Mouse (Mus musculus): Measurements from ENCODE around the gene Ipo11. TPM values are rescaled to one million over a fixed set of nuclear protein-coding genes. Genes with fewer than 3 reads are reported as not detected.

The Ipo11 gene
- total and polyA plus RNA-seq, 3 experiments = 41.2 to 91.5 (median 52.4) TPM

DNA sequence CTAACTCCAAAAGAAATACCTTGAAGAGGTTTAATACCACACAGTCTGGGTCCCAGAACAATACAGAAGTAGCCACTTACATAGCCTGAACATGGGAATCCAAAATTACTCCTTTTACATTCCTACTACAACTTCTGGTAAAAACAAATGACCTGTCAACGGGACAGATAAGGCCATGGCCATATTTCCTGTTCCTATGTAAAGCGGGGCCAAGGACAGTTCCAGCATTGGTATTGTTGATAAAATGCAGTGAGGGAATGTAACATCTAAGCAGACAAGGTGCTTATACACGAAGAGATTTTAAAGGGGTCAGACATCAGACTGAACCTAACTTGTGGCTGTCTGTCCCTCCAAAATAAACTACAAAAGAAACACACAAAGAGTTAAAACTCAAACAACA lies 91.8 kb downstream of the Ipo11 start:
- no peak for DNase-seq (ENCODE audit: extremely low read depth)
- in situ Hi-C loops (cut with MboI; ENCODE audit: low pct_ligation_motif_present, low pct_unique_long_range_greater_than_20kb, low sequenced_read_pairs) (no loop called here), dilution Hi-C loops (cut with MboI; ENCODE audit: extremely low pct_ligation_motif_present, extremely low pct_unique_long_range_greater_than_20kb, low sequenced_read_pairs) (no loop called here)
- Histone ChIP-seq H3K4me3 (replicated peaks in 1 of 3; ENCODE audit: low read depth in 2 of 3, low read length in 2 of 3, poor library complexity in 1 of 3) (no peak overlapping the region), H3K4me2 (ENCODE audit: insufficient read depth, low read depth, poor library complexity, severe bottlenecking) (no peak overlapping the region), H3K9me3 (replicated peaks; ENCODE audit: low read length) (no peaks in the 10 kb centered on the region), H3K79me2 (replicated peaks; ENCODE audit: control insufficient read depth, extremely low read depth, insufficient read depth, poor library complexity, severe bottlenecking) (no peaks in the 10 kb centered on the region), H3K27me3 (replicated peaks) (no peaks in the 10 kb centered on the region), H3K36me3 (replicated peaks in 1 of 2; ENCODE audit: control insufficient read depth in 1 of 2, insufficient read depth in 1 of 2, low read length in 1 of 2) (peaks cover 8 to 47% of the 10 kb centered on the region in 2 experiments), H3K27ac (ENCODE audit: insufficient read depth, low read depth) (no peak overlapping the region), H3K9ac (ENCODE audit: insufficient read depth, low read depth) (no peak overlapping the region), H3K4me1 (ENCODE audit: control insufficient read depth in 1 of 2, insufficient read depth in 2 of 2) (no peaks in the 10 kb centered on the region)
- TF ChIP-seq USF2 (conservative IDR thresholded peaks at IDR 0.05; ENCODE audit: low read depth, low read length) (no peak), PAX5 (IDR thresholded peaks at IDR 0.05; ENCODE audit: low read length) (no peak), MEF2A (IDR thresholded peaks at IDR 0.05; ENCODE audit: borderline replicate concordance, low read depth, low read length) (no peak), KAT2A (IDR thresholded peaks at IDR 0.05; ENCODE audit: insufficient replicate concordance, low read length) (no peak), ETS1 (conservative IDR thresholded peaks at IDR 0.05; ENCODE audit: low read depth, low read length) (no peak), BHLHE40 (IDR thresholded peaks at IDR 0.05; ENCODE audit: low read depth, low read length) (no peak), ELF1 (IDR thresholded peaks at IDR 0.05; ENCODE audit: low read depth, low read length) (no peak), MXI1 (IDR thresholded peaks at IDR 0.05; ENCODE audit: low read depth, low read length) (no peak), MYC (IDR thresholded peaks at IDR 0.05; ENCODE audit: low read depth, low read length) (no peak), ZNF384 (IDR thresholded peaks at IDR 0.05; ENCODE audit: low read depth, low read length) (no peak), NRF1 (IDR thresholded peaks at IDR 0.05; ENCODE audit: low read depth, low read length) (no peak), CHD2 (IDR thresholded peaks at IDR 0.05; ENCODE audit: low read length) (no peak), JUN (IDR thresholded peaks at IDR 0.05; ENCODE audit: insufficient read depth, low read depth, low read length) (no peak), CHD1 (IDR thresholded peaks at IDR 0.05; ENCODE audit: low read depth, low read length) (no peak), EP300 (IDR thresholded peaks at IDR 0.05; ENCODE audit: low read length) (no peak), SIN3A (IDR thresholded peaks at IDR 0.05; ENCODE audit: low read length) (no peak), RAD21 (IDR thresholded peaks at IDR 0.05; ENCODE audit: low read depth, low read length) (no peak), HCFC1 (IDR thresholded peaks at IDR 0.05; ENCODE audit: low read depth, low read length) (no peak)

DNA sequence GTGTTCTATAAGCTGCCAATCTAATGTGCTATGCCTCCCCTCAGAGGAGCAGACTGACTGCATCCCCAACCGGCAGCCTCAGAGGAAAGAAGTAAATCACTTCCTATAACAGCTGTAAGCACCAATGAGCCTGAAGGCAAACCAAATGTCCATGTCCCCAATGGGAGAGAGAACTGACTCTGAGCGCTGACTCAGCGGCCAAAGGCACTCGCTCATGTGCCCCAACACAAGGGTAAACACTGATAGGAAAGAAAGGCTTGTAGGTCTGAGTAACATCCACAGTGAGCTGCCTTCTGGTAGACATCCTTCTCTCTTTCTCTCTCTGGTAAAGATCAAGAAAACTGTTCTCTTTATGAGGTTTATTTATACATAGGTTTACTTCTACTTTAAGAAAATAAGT lies 94.2 kb downstream of the Ipo11 start:
- dilution Hi-C loops (cut with MboI; ENCODE audit: extremely low pct_ligation_motif_present, extremely low pct_unique_long_range_greater_than_20kb, low sequenced_read_pairs) = no loop called here
- H3K4me2 ChIP-seq (ENCODE audit: insufficient read depth, low read depth, poor library complexity, severe bottlenecking) = no peak overlapping the region

More for the DNA sequence above, 94.2 kb downstream of the Ipo11 start:
- Histone ChIP-seq H3K27me3 (replicated peaks) (no peaks in the 10 kb centered on the region), H3K4me1 (ENCODE audit: control insufficient read depth in 1 of 2, insufficient read depth in 2 of 2) (no peaks in the 10 kb centered on the region), H3K4me3 (replicated peaks in 1 of 3; ENCODE audit: low read depth in 2 of 3, low read length in 2 of 3, poor library complexity in 1 of 3) (no peak overlapping the region), H3K9ac (ENCODE audit: insufficient read depth, low read depth) (no peak overlapping the region), H3K27ac (ENCODE audit: insufficient read depth, low read depth) (no peak overlapping the region), H3K36me3 (replicated peaks in 1 of 2; ENCODE audit: control insufficient read depth in 1 of 2, insufficient read depth in 1 of 2, low read length in 1 of 2) (peaks cover 6 to 39% of the 10 kb centered on the region in 2 experiments), H3K9me3 (replicated peaks; ENCODE audit: low read length) (no peaks in the 10 kb centered on the region), H3K79me2 (replicated peaks; ENCODE audit: control insufficient read depth, extremely low read depth, insufficient read depth, poor library complexity, severe bottlenecking) (no peaks in the 10 kb centered on the region)
- in situ Hi-C loops (cut with MboI; ENCODE audit: low pct_ligation_motif_present, low pct_unique_long_range_greater_than_20kb, low sequenced_read_pairs) = no loop called here
- no peak for DNase-seq (ENCODE audit: extremely low read depth)
- TF ChIP-seq CHD1 (IDR thresholded peaks at IDR 0.05; ENCODE audit: low read depth, low read length) = no peak
- TF ChIP-seq MEF2A (IDR thresholded peaks at IDR 0.05; ENCODE audit: borderline replicate concordance, low read depth, low read length) = no peak
- no peak for TF ChIP-seq BHLHE40 (IDR thresholded peaks at IDR 0.05; ENCODE audit: low read depth, low read length)
- TF ChIP-seq USF1 (IDR thresholded peaks at IDR 0.05; ENCODE audit: low read depth, low read length) = no peak
- 0 out of 2 replicates have a peak, but pooled peaks have one; percentile 36 for TF ChIP-seq MAFK (IDR thresholded peaks at IDR 0.05; ENCODE audit: insufficient replicate concordance, low read length)
